Mouse (Mus musculus): Measurements from ENCODE around the gene Trim38. TPM values are rescaled to one million over a fixed set of nuclear protein-coding genes. Genes with fewer than 3 reads are reported as not detected.

Gene Trim38
- polyA plus RNA-seq, 1 experiment from 2014 or later = 0.18 TPM

GRCm38 (mm10) chr13:23737091-23737490 is 32.6 kb upstream of the Trim38 start:
- Histone ChIP-seq H3K27ac (replicated peaks; ENCODE audit: low read depth, low read length) (no peak overlapping the region), H3K9me3 (replicated peaks; ENCODE audit: control insufficient read depth, low read length) (no peaks in the 10 kb centered on the region), H3K4me3 (ENCODE audit: low read depth, low read length) (no peak overlapping the region), H3K36me3 (replicated peaks; ENCODE audit: control insufficient read depth, insufficient read depth, low read depth, low read length) (no peaks in the 10 kb centered on the region), H3K9ac (replicated peaks; ENCODE audit: low read length) (no peak overlapping the region), H3K4me2 (ENCODE audit: low read depth, low read length) (no peak overlapping the region), H3K4me1 (ENCODE audit: control insufficient read depth, insufficient read depth, low read length) (no peaks in the 10 kb centered on the region), H3K27me3 (ENCODE audit: control insufficient read depth, insufficient read depth, low read length) (no peaks in the 10 kb centered on the region)
- DNase-seq (ENCODE audit: low spot score) = no peak
- 77% methylated on average over 5 of the region's 5 CpGs for WGBS
- ATAC-seq (replicated peaks; ENCODE audit: insufficient number of reproducible peaks, low FRiP score, low TSS enrichment, low read depth) = no peak

GRCm38 (mm10) chr13:23738041-23738440 is 31.7 kb upstream of the Trim38 start:
- Histone ChIP-seq H3K9ac (replicated peaks; ENCODE audit: low read length) (peak overlapping the region; percentile 87; the same call in 1 of the 2 replicates), H3K27me3 (ENCODE audit: control insufficient read depth, insufficient read depth, low read length) (no peaks in the 10 kb centered on the region), H3K9me3 (replicated peaks; ENCODE audit: control insufficient read depth, low read length) (no peaks in the 10 kb centered on the region), H3K4me1 (ENCODE audit: control insufficient read depth, insufficient read depth, low read length) (no peaks in the 10 kb centered on the region), H3K4me3 (ENCODE audit: low read depth, low read length) (no peak overlapping the region), H3K4me2 (ENCODE audit: low read depth, low read length) (no peak overlapping the region), H3K27ac (replicated peaks; ENCODE audit: low read depth, low read length) (peak overlapping the region; percentile 99), H3K36me3 (replicated peaks; ENCODE audit: control insufficient read depth, insufficient read depth, low read depth, low read length) (no peaks in the 10 kb centered on the region)
- DNase-seq (ENCODE audit: low spot score) (peak; percentile 42), ATAC-seq (replicated peaks; ENCODE audit: insufficient number of reproducible peaks, low FRiP score, low TSS enrichment, low read depth) (no peak)
- WGBS = 22% methylated on average over 4 of the region's 4 CpGs

- no peaks in the 10 kb centered on the region for H3K4me1 ChIP-seq (ENCODE audit: control insufficient read depth, insufficient read depth, low read length)
- peak within 1 kb of the TSS; percentile 87 for H3K9ac ChIP-seq (replicated peaks; ENCODE audit: low read length)
- peak within 1 kb of the TSS; percentile 90 for H3K4me2 ChIP-seq (ENCODE audit: low read depth, low read length)
- DNase-seq (ENCODE audit: low spot score) = peak; percentile 94
- peak within 1 kb of the TSS; percentile 56 for H3K4me3 ChIP-seq (ENCODE audit: low read depth, low read length)
- peak within 1 kb of the TSS; percentile 99 for H3K27ac ChIP-seq (replicated peaks; ENCODE audit: low read depth, low read length)
- under 1% methylated on average over 30 of the region's 38 CpGs for WGBS
- no peaks in the 10 kb centered on the region for H3K27me3 ChIP-seq (ENCODE audit: control insufficient read depth, insufficient read depth, low read length)
- ATAC-seq (replicated peaks; ENCODE audit: insufficient number of reproducible peaks, low FRiP score, low TSS enrichment, low read depth) = peak; percentile 96
- no peaks in the 10 kb centered on the region for H3K9me3 ChIP-seq (replicated peaks; ENCODE audit: control insufficient read depth, low read length)
- no peaks in the 10 kb centered on the region for H3K36me3 ChIP-seq (replicated peaks; ENCODE audit: control insufficient read depth, insufficient read depth, low read depth, low read length)
Observed at GRCm38 (mm10) chr13:23738677-23739068, 31.0 kb upstream of the Trim38 start, which contains the start of gene Hist1h1c. Hist1h1c (plus strand) TSS chr13:23738808.

- under 1% methylated on average over 39 of the region's 39 CpGs for WGBS
- H3K27ac ChIP-seq (replicated peaks; ENCODE audit: low read depth, low read length) = peak overlapping the region; percentile 99
Observed at GRCm38 (mm10) chr13:23739069-23739921, 30.4 kb upstream of the Trim38 start.

GRCm38 (mm10) chr13:23739922-23740252 is 29.8 kb upstream of the Trim38 start:
- H3K36me3 ChIP-seq (replicated peaks; ENCODE audit: control insufficient read depth, insufficient read depth, low read depth, low read length) = no peaks in the 10 kb centered on the region
- H3K27ac ChIP-seq (replicated peaks; ENCODE audit: low read depth, low read length) = peak overlapping the region; percentile 99
- ATAC-seq (replicated peaks; ENCODE audit: insufficient number of reproducible peaks, low FRiP score, low TSS enrichment, low read depth) (no peak; the same call in 1 of the 2 replicates), DNase-seq (ENCODE audit: low spot score) (no peak)
- H3K27me3 ChIP-seq (ENCODE audit: control insufficient read depth, insufficient read depth, low read length) = no peaks in the 10 kb centered on the region
- under 1% methylated on average over 14 of the region's 14 CpGs for WGBS
- no peaks in the 10 kb centered on the region for H3K9me3 ChIP-seq (replicated peaks; ENCODE audit: control insufficient read depth, low read length)
- H3K4me3 ChIP-seq (ENCODE audit: low read depth, low read length) = peak overlapping the region; percentile 56
- peak overlapping the region; percentile 90 for H3K4me2 ChIP-seq (ENCODE audit: low read depth, low read length)
- peak overlapping the region; percentile 87 for H3K9ac ChIP-seq (replicated peaks; ENCODE audit: low read length)
- H3K4me1 ChIP-seq (ENCODE audit: control insufficient read depth, insufficient read depth, low read length) = no peaks in the 10 kb centered on the region

More at GRCm38 (mm10) chr13:23739069-23739921, 30.4 kb upstream of the Trim38 start:
- no peaks in the 10 kb centered on the region for H3K36me3 ChIP-seq (replicated peaks; ENCODE audit: control insufficient read depth, insufficient read depth, low read depth, low read length)
- peak overlapping the region; percentile 87 for H3K9ac ChIP-seq (replicated peaks; ENCODE audit: low read length)
- H3K4me3 ChIP-seq (ENCODE audit: low read depth, low read length) = peak overlapping the region; percentile 56
- H3K4me1 ChIP-seq (ENCODE audit: control insufficient read depth, insufficient read depth, low read length) = no peaks in the 10 kb centered on the region
- ATAC-seq (replicated peaks; ENCODE audit: insufficient number of reproducible peaks, low FRiP score, low TSS enrichment, low read depth) (peak; percentile 91), DNase-seq (ENCODE audit: low spot score) (peak; percentile 93)
- H3K4me2 ChIP-seq (ENCODE audit: low read depth, low read length) = peak overlapping the region; percentile 90
- no peaks in the 10 kb centered on the region for H3K27me3 ChIP-seq (ENCODE audit: control insufficient read depth, insufficient read depth, low read length)
- H3K9me3 ChIP-seq (replicated peaks; ENCODE audit: control insufficient read depth, low read length) = no peaks in the 10 kb centered on the region

GRCm38 (mm10) chr13:23740256-23740840 is 29.4 kb upstream of the Trim38 start:
- Histone ChIP-seq H3K27ac (replicated peaks; ENCODE audit: low read depth, low read length) (peak overlapping the region; percentile 99), H3K9me3 (replicated peaks; ENCODE audit: control insufficient read depth, low read length) (no peaks in the 10 kb centered on the region), H3K9ac (replicated peaks; ENCODE audit: low read length) (peak overlapping the region; percentile 87), H3K36me3 (replicated peaks; ENCODE audit: control insufficient read depth, insufficient read depth, low read depth, low read length) (no peaks in the 10 kb centered on the region), H3K4me2 (ENCODE audit: low read depth, low read length) (peak overlapping the region; percentile 90), H3K27me3 (ENCODE audit: control insufficient read depth, insufficient read depth, low read length) (no peaks in the 10 kb centered on the region), H3K4me3 (ENCODE audit: low read depth, low read length) (peak overlapping the region; percentile 56), H3K4me1 (ENCODE audit: control insufficient read depth, insufficient read depth, low read length) (no peaks in the 10 kb centered on the region)
- DNase-seq (ENCODE audit: low spot score) (peak; percentile 45), ATAC-seq (replicated peaks; ENCODE audit: insufficient number of reproducible peaks, low FRiP score, low TSS enrichment, low read depth) (no peak)
- 27% methylated on average over 13 of the region's 13 CpGs for WGBS

GRCm38 (mm10) chr13:23740910-23741309 is 28.8 kb upstream of the Trim38 start:
- H3K27me3 ChIP-seq (ENCODE audit: control insufficient read depth, insufficient read depth, low read length) = no peaks in the 10 kb centered on the region
- peak overlapping the region; percentile 99 for H3K27ac ChIP-seq (replicated peaks; ENCODE audit: low read depth, low read length)
- peak overlapping the region; percentile 90 for H3K4me2 ChIP-seq (ENCODE audit: low read depth, low read length)
- no peaks in the 10 kb centered on the region for H3K36me3 ChIP-seq (replicated peaks; ENCODE audit: control insufficient read depth, insufficient read depth, low read depth, low read length)
- 58% methylated on average over 5 of the region's 5 CpGs for WGBS
- ATAC-seq (replicated peaks; ENCODE audit: insufficient number of reproducible peaks, low FRiP score, low TSS enrichment, low read depth) (no peak), DNase-seq (ENCODE audit: low spot score) (no peak)
- no peaks in the 10 kb centered on the region for H3K4me1 ChIP-seq (ENCODE audit: control insufficient read depth, insufficient read depth, low read length)
- H3K9me3 ChIP-seq (replicated peaks; ENCODE audit: control insufficient read depth, low read length) = no peaks in the 10 kb centered on the region
- no peak overlapping the region for H3K4me3 ChIP-seq (ENCODE audit: low read depth, low read length)
- no peak overlapping the region; the same call in 1 of the 2 replicates for H3K9ac ChIP-seq (replicated peaks; ENCODE audit: low read length)

GRCm38 (mm10) chr13:23742007-23742406 is 27.7 kb upstream of the Trim38 start:
- H3K9me3 ChIP-seq (replicated peaks; ENCODE audit: control insufficient read depth, low read length) = no peaks in the 10 kb centered on the region
- H3K9ac ChIP-seq (replicated peaks; ENCODE audit: low read length) = no peak overlapping the region
- DNase-seq (ENCODE audit: low spot score) = no peak
- no peak overlapping the region for H3K4me3 ChIP-seq (ENCODE audit: low read depth, low read length)
- no peaks in the 10 kb centered on the region for H3K36me3 ChIP-seq (replicated peaks; ENCODE audit: control insufficient read depth, insufficient read depth, low read depth, low read length)
- no peak overlapping the region for H3K4me2 ChIP-seq (ENCODE audit: low read depth, low read length)
- H3K4me1 ChIP-seq (ENCODE audit: control insufficient read depth, insufficient read depth, low read length) = no peaks in the 10 kb centered on the region
- no peaks in the 10 kb centered on the region for H3K27me3 ChIP-seq (ENCODE audit: control insufficient read depth, insufficient read depth, low read length)
- no peak for ATAC-seq (replicated peaks; ENCODE audit: insufficient number of reproducible peaks, low FRiP score, low TSS enrichment, low read depth)
- no peak overlapping the region for H3K27ac ChIP-seq (replicated peaks; ENCODE audit: low read depth, low read length)
